In genomic region chr9:106242813-106243488, GRCm38 (mm10) we compare ENCODE assay signal across 9 mouse cellular contexts. TPM values are rescaled to one million over a fixed set of nuclear protein-coding genes. Genes with fewer than 3 reads are reported as not detected.
DNase-seq lines count a peak whose midpoint lies in the region; ATAC-seq lines count a peak whose summit lies in the region.
"Had no signal": no experiment of that assay in that cellular context is flagged by ENCODE, and none has a peak within 500 bp of the region (broad histone marks: within the 10 kb centered on the region; RNA-seq: fewer than 3 reads in every experiment).

No protein-coding gene starts in this region.

- peaks cover 61% of the 10 kb centered on the region for H3K36me3 ChIP-seq in liver, embryonic 12.5 days
- peaks cover 62% of the 10 kb centered on the region for H3K36me3 ChIP-seq in embryonic facial prominence, embryonic 10.5 days (replicated peaks)
- peaks cover 56% of the 10 kb centered on the region for H3K36me3 ChIP-seq in neural tube, embryonic 15.5 days

- peaks cover 23% of the 10 kb centered on the region for H3K4me1 ChIP-seq in liver, embryonic 12.5 days
- peaks cover 26% of the 10 kb centered on the region for H3K4me1 ChIP-seq in embryonic facial prominence, embryonic 10.5 days
- peaks cover 18% of the 10 kb centered on the region for H3K4me1 ChIP-seq in neural tube, embryonic 15.5 days

- 54% methylated on average over 19 of the region's 19 CpGs for WGBS in liver, embryonic 12.5 days (ENCODE audit: insufficient replicate concordance)
- 74% methylated on average over 19 of the region's 19 CpGs for WGBS in embryonic facial prominence, embryonic 10.5 days
- WGBS in neural tube, embryonic 15.5 days = 77% methylated on average over 19 of the region's 19 CpGs

- DNase-seq in liver = no peak
- DNase-seq in embryonic facial prominence, embryonic 10.5 days (ENCODE audit: low spot score) = peak; percentile 51
- peak; percentile 40 to 76 for DNase-seq in kidney, postnatal 25 days
- no peak for DNase-seq in frontal cortex, postnatal 10 days (ENCODE audit: low spot score in 2 of 2)
- DNase-seq in frontal cortex, postnatal 14 days (ENCODE audit: low spot score in 2 of 2) = no peak
- no peak for DNase-seq in right cerebral cortex, postnatal 25 days

- H3K4me3 ChIP-seq in liver, embryonic 12.5 days = no peak overlapping the region
- H3K4me3 ChIP-seq in embryonic facial prominence, embryonic 10.5 days = no peak overlapping the region
- no peak overlapping the region for H3K4me3 ChIP-seq in neural tube, embryonic 15.5 days (replicated peaks)
- H3K4me3 ChIP-seq: midbrain, embryonic 12.5 days had no signal

- peak overlapping the region; percentile 10; the same call in 1 of the 2 replicates for H3K4me2 ChIP-seq in liver, embryonic 12.5 days
- no peak overlapping the region for H3K4me2 ChIP-seq in neural tube, embryonic 15.5 days
- H3K4me2 ChIP-seq: midbrain, embryonic 12.5 days had no signal

- no peak overlapping the region for H3K9ac ChIP-seq in liver, embryonic 12.5 days
- no peak overlapping the region for H3K9ac ChIP-seq in neural tube, embryonic 15.5 days (replicated peaks)
- H3K9ac ChIP-seq: midbrain, embryonic 12.5 days had no signal

- no peak for ATAC-seq in liver, embryonic 12.5 days
- ATAC-seq in neural tube, embryonic 15.5 days (ENCODE audit: low FRiP score) = no peak

- H3K9me3 ChIP-seq in liver, embryonic 12.5 days (replicated peaks) = no peaks in the 10 kb centered on the region
- H3K9me3 ChIP-seq in embryonic facial prominence, embryonic 10.5 days = no peaks in the 10 kb centered on the region
- H3K9me3 ChIP-seq in neural tube, embryonic 15.5 days (replicated peaks) = no peaks in the 10 kb centered on the region
- H3K9me3 ChIP-seq: midbrain, embryonic 12.5 days had no signal

- no peaks in the 10 kb centered on the region for H3K27me3 ChIP-seq in liver, embryonic 12.5 days (replicated peaks)
- H3K27me3 ChIP-seq in embryonic facial prominence, embryonic 10.5 days (replicated peaks; ENCODE audit: low read depth, poor library complexity, severe bottlenecking) = no peaks in the 10 kb centered on the region
- no peaks in the 10 kb centered on the region for H3K27me3 ChIP-seq in neural tube, embryonic 15.5 days (replicated peaks)
- H3K27me3 ChIP-seq: midbrain, embryonic 12.5 days had no signal

- H3K27ac ChIP-seq in liver, embryonic 12.5 days = peak overlapping the region; percentile 40
- H3K27ac ChIP-seq in embryonic facial prominence, embryonic 10.5 days (replicated peaks) = 0 out of 2 replicates have a peak overlapping the region, but pooled peaks have one; percentile 59
- 0 out of 2 replicates have a peak overlapping the region, but pooled peaks have one; percentile 1 for H3K27ac ChIP-seq in neural tube, embryonic 15.5 days (replicated peaks)
- H3K27ac ChIP-seq: midbrain, embryonic 12.5 days had no signal

RNA-seq across cellular contexts. Expression of gene Alas1, which starts 5.5 kb away (rescaled TPM):
- polyA plus RNA-seq in liver, embryonic 12.5 days (2016; fragmentation: Nextera tagmentation; extraction: Ambion mirVana) = 37.6 and 41.1 TPM in 2 replicates
- 72.1 and 80.7 TPM in 2 replicates for polyA plus RNA-seq in embryonic facial prominence, embryonic 10.5 days (2016; fragmentation: Nextera tagmentation; extraction: Ambion mirVana)
- 105 and 107 TPM in 2 replicates for polyA plus RNA-seq in neural tube, embryonic 15.5 days (2015; fragmentation: Nextera tagmentation; extraction: Ambion mirVana)

RNA-seq across cellular contexts. Expression of gene Tlr9, which starts 20.6 kb away (rescaled TPM):
- 0.06 TPM in 1 of 2 replicates, not detected in the other for polyA plus RNA-seq in liver, embryonic 12.5 days (2016; fragmentation: Nextera tagmentation; extraction: Ambion mirVana)
- not detected in 2 replicates for polyA plus RNA-seq in embryonic facial prominence, embryonic 10.5 days (2016; fragmentation: Nextera tagmentation; extraction: Ambion mirVana)
- polyA plus RNA-seq in neural tube, embryonic 15.5 days (2015; fragmentation: Nextera tagmentation; extraction: Ambion mirVana) = 0.05 TPM in 1 of 2 replicates, not detected in the other
- polyA plus RNA-seq: midbrain, embryonic 12.5 days had no signal

RNA-seq across cellular contexts. Expression of gene Poc1a, which starts 37.9 kb away (rescaled TPM):
- polyA plus RNA-seq in liver, embryonic 12.5 days (2016; fragmentation: Nextera tagmentation; extraction: Ambion mirVana) = 28.8 and 29.0 TPM in 2 replicates
- 39.9 and 46.4 TPM in 2 replicates for polyA plus RNA-seq in embryonic facial prominence, embryonic 10.5 days (2016; fragmentation: Nextera tagmentation; extraction: Ambion mirVana)
- polyA plus RNA-seq in neural tube, embryonic 15.5 days (2015; fragmentation: Nextera tagmentation; extraction: Ambion mirVana) = 7.0 and 13.3 TPM in 2 replicates

RNA-seq across cellular contexts. Expression of gene Twf2, which starts 40.0 kb away (rescaled TPM):
- 34.7 and 35.9 TPM in 2 replicates for polyA plus RNA-seq in liver, embryonic 12.5 days (2016; fragmentation: Nextera tagmentation; extraction: Ambion mirVana)
- 69.5 and 74.7 TPM in 2 replicates for polyA plus RNA-seq in embryonic facial prominence, embryonic 10.5 days (2016; fragmentation: Nextera tagmentation; extraction: Ambion mirVana)
- polyA plus RNA-seq in neural tube, embryonic 15.5 days (2015; fragmentation: Nextera tagmentation; extraction: Ambion mirVana) = 48.1 and 58.2 TPM in 2 replicates

RNA-seq across cellular contexts. Expression of gene Ppm1m, which starts 43.4 kb away (rescaled TPM):
- 17.0 and 17.8 TPM in 2 replicates for polyA plus RNA-seq in liver, embryonic 12.5 days (2016; fragmentation: Nextera tagmentation; extraction: Ambion mirVana)
- polyA plus RNA-seq in embryonic facial prominence, embryonic 10.5 days (2016; fragmentation: Nextera tagmentation; extraction: Ambion mirVana) = 50.2 and 54.1 TPM in 2 replicates
- polyA plus RNA-seq in neural tube, embryonic 15.5 days (2015; fragmentation: Nextera tagmentation; extraction: Ambion mirVana) = 16.9 and 20.5 TPM in 2 replicates

Comparison
In these comparisons a context has a peak if more than half of its experiments do, and no peak if none do; other contexts are left out.
1. H3K27ac ChIP-seq: peak in every context shown above with its lines; median percentile 59 in embryonic facial prominence, embryonic 10.5 days; 40 in liver, embryonic 12.5 days; 1 in neural tube, embryonic 15.5 days.
2. DNase-seq: peak in embryonic facial prominence, embryonic 10.5 days (single experiment) and kidney, postnatal 25 days (2 of 2); none in liver (single experiment), frontal cortex, postnatal 10 days (0 of 2), frontal cortex, postnatal 14 days (0 of 2) and right cerebral cortex, postnatal 25 days (single experiment).